Mouse (Mus musculus) thymus, postnatal 36 days (tissue): ENCODE measurements around the gene Pheta1.

Experiments
- DNase-seq, 2 experiments: peaks; one replicate each; pipeline ENCODE4 v3.0.0; 2022; ENCODE audit warnings: mixed read lengths in 2 of 2

The Pheta1 gene

GRCm38 (mm10) chr5:121848743-121849142, at the start of gene Pheta1:
TSS of gene Pheta1 (plus strand) at chr5:121848984.
- peak; percentile 91 to 94 for DNase-seq

GRCm38 (mm10) chr5:121807186-121807585, 41.6 kb upstream of the Pheta1 start:
- DNase-seq = no peak

GRCm38 (mm10) chr5:121808202-121808601, 40.6 kb upstream of the Pheta1 start:
- no peak for DNase-seq

GRCm38 (mm10) chr5:121809667-121810224, 39.0 kb upstream of the Pheta1 start:
- DNase-seq = no peak

DNA sequence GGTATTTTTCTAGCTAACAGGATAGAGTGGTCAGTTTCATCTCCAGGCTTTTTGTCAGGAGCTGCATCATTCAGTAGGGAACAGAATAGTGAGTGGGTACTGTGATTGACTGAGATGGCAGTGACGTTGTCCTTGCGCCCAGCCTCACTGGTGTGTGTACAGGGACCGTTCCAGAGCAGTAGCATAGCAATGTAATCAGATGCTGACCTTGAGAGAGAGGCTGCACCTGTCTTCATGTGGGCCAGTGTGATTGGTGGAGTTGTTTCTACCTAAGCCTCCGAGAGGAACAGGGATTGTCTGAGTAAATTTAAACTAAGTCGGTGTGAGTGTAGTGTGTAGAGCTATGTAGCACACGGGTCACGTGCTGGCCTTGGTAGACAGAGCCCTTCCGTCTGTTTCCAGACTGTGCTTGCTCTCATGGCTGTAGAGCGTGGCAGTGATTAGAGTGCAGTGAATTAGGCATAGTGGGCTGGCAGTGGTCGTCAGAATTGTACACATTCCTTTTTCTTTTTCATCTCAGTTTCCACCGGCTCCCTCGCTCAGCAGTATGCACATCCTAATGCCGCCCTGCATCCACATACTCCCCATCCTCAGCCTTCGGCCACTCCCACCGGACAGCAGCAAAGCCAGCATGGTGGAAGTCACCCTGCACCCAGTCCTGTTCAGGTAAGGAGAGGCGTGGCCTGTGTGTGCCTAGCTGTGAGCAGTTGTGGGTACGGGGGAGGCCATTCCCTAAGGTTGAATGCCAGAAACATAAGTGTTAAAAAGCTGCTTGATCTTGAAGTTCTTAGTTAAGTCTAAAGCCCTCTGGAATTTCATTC, 38.2 kb upstream of the Pheta1 start:
- no peak for DNase-seq

GRCm38 (mm10) chr5:121811485-121811931, 37.3 kb upstream of the Pheta1 start:
- no peak for DNase-seq

DNA sequence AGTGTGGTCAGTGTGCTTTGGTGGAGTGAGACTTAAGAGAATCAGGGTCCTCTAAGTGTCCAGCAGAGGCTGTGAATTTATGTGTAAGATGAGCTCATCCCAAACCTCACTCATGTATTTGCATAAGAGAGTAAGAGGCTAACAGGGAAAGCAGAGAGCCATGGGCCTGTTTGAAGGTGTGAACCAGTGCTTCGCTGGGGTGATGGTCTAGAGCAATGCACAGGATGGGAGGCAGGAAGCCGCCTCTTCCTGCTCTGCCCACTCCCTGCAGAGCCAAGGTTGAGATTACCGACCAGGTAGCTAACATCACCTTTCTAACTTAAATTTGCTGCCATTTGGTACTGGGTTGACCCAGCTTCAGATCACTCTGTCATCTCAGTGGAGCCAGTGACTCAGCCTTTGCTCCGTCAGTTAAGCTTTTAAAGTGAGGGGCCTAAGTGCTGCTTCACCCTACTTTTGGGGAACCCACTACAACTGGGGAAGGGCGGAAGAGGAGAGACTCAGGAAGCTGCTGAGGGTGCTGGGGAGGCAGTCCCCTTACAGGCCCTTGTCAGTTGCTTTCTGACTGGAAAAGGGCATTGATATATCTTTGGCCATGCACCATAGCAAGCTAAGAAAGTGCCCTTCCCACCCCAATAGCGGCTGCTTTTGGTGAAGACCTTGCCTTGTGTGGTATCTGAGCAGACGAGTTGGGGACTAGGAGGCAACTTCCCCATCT, 36.1 kb upstream of the Pheta1 start:
- no peak for DNase-seq

GRCm38 (mm10) chr5:121813744-121814143, 35.0 kb upstream of the Pheta1 start:
- DNase-seq = no peak

GRCm38 (mm10) chr5:121815067-121815466, 33.7 kb upstream of the Pheta1 start:
- peak in 1 of 2 experiments; percentile 38 for DNase-seq

- DNase-seq = no peak
Observed at GRCm38 (mm10) chr5:121815867-121816380, 32.9 kb upstream of the Pheta1 start.

DNA sequence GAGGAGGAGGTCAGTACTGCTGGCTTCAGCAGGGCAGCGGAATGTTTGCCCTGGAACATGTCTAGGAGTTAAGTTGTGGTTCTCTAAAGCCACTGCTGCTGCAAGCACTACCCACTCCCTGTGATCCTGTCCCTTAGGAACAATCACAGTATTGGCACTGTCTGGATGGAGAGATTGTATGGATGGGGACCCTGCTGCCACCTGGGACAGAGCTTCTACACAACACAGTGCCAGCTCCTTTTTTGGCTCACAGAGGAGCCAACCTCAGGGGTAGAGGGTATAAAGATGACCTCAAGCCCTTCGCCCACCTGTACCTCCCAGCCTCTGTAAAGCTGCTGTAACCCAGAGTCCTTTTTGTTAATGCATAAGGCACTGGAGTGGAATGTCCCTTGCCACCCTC, 32.2 kb upstream of the Pheta1 start:
- no peak for DNase-seq

GRCm38 (mm10) chr5:121817551-121817950, 31.2 kb upstream of the Pheta1 start:
- no peak for DNase-seq

DNA sequence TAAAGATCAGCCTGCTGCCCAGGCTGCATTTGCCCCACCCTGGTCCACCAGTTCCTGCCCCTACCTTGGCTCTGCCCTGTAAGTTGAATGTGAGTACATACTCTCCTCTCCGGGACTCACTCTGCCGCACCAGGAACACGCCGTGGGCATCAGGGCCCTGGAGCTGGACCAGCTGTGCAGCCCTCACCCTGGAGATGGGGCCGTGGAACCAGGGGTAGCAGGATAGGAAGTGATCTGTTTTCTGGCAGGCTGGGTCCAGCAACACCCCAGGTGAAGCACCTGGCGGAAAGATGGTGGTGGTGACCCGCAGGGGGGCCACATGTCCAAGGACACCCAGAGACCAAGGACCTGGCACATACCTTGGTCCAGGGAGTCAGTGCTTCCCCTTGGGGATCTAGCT, 30.4 kb upstream of the Pheta1 start:
- DNase-seq = no peak

DNA sequence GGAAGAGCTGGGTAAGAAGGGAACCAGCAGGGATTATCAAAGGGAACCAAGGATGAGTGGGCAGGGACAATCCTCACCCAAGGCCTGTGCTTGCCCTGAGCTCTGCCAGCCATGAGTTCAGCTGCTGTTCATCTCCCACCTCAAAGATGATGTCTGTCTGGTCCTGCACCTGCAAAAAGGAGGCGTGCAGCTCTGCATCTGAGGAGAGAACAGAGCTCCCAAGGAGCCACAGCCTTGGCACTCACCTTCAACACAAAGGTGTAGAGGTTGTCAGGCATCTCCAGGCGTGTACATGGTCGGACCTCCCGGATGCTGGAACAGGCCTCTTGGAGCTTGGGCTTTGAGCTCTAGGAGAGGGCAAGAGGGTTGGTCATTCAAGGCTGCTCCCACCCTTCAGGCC, 29.9 kb upstream of the Pheta1 start:
- DNase-seq = no peak

DNA sequence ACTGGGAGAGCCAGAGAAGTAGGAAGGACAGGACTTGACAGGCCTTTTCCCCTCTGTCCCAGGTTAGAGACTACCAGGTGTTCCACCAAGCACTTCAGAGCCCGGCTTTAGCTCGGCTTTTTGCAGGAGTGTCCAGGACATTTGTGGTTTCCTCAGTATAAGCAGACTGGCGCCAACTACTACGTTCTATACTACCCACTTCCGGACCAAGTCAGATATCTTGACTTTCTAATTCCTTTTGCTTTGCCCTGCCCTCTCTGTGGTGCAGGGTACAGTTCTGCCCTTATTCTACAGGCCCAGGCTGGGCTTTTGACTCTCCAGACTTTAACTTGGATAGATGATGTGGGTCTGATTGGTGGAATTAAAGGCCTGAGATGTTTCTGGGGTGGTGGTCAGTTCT, 29.2 kb upstream of the Pheta1 start:
- DNase-seq = no peak

DNA sequence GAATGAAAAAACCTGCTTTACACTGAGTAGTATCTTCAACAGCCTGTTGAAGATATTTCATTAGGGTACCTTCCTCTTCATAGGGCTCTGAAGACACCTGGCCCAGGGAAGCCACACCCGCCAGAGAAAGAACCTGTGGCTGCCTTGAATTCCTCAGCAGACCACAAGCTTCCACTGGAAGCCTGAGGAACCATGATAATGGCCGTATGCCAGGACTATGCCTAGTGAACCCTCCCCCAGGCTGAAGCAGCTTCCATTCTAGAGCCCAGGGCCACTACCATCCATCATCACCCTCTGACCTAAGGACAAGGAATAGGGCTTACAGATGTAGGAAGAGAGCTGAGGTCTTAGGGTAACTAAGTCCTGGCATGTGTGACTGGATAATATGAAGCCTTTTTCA, 28.6 kb upstream of the Pheta1 start:
- DNase-seq = no peak

- no peak for DNase-seq
Observed at GRCm38 (mm10) chr5:121820657-121821056, 28.1 kb upstream of the Pheta1 start.

DNA sequence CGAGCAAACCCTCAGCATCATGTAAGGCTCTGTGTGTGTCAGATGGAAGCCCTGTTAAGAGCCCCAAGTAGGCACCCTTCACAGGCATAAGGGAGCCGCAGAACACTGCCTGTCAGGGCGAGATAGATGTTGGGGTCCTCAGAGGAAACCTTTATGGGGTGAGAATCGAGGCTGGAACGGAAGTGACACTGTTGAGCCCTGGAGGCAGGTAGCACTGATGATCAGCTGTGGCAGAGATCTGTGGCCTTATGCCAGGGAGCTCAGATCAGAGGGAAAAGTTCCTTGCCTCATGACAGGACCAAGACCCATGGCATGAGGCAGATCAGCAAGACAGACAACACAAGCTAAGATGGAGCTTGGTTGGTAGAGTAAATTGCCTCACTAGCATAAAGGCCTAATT, 27.7 kb upstream of the Pheta1 start:
- no peak for DNase-seq

GRCm38 (mm10) chr5:121821552-121821951, 27.2 kb upstream of the Pheta1 start:
- no peak for DNase-seq

DNA sequence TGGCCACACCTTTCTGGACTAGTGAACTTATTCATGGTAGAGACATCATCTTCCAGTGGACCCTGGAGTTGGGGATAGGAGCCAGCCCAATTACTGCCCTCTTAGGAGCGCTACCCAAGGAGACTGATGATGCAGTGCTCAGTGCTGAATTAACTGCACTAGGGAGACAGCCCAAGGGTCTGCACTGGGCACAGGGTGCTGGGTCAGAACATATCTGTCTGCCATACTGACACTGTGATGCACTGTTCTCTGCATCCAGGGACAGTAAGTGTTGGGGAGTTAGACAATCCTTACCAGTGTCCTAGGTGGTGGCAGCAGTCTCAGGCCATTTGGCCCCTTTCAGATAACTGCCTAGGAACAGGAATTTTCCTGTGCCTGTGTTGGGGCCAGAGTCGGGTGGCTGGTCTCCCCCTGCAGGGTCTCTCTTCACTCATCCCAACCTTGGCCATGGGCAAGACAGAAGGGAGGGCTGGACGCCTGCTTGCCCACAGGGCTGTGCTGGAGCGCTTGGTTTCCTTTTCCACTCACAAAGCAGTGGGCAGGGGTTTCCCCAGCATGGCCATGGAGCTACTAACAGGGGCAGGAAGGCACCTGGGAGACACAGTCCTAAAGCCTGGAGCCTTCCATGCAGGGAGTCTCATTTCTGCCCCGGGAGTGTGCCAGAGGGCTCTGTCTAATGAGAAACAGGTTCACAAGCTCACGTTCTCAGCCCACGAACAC, 25.8 kb upstream of the Pheta1 start:
- no peak for DNase-seq

- no peak for DNase-seq
Observed at GRCm38 (mm10) chr5:121823668-121824067, 25.1 kb upstream of the Pheta1 start.

- no peak for DNase-seq
Observed at GRCm38 (mm10) chr5:121824121-121824520, 24.7 kb upstream of the Pheta1 start.

- DNase-seq = no peak
Observed at GRCm38 (mm10) chr5:121825606-121826005, 23.2 kb upstream of the Pheta1 start.
